Mouse (Mus musculus) bone marrow, adult 2 months (tissue): Measurements from ENCODE around the gene Spire2.

ENCODE experiments used
- CTCF ChIP-seq: fragments of 200-500 bp; IDR thresholded peaks from 2 replicates; pipeline ENCODE4 v1.5.1; 2011; ENCODE audit warnings: low read length, control low read depth; ENCODE audit not compliant: control insufficient read depth, insufficient read depth
- POLR2A ChIP-seq: fragments of 200-500 bp; IDR thresholded peaks from 2 replicates; pipeline ENCODE4 v1.6.1; 2011; ENCODE audit warnings: low read depth, mild to moderate bottlenecking, control low read depth, low read length, borderline replicate concordance; ENCODE audit not compliant: control insufficient read depth

- TF ChIP-seq CTCF, result peak; percentile 34; the same call in 1 of the 2 replicates
- no peak for TF ChIP-seq POLR2A
These were observed 7.6 kb downstream of the Spire2 start for GRCm38 (mm10) chr8:123340071-123340470.
